Mouse (Mus musculus): ENCODE measurements around the gene Mgat3.

Gene Mgat3

GRCm38 (mm10) chr15:80257602-80258239 lies 84.2 kb downstream of the Mgat3 start:
- no peak for DNase-seq (ENCODE audit: extremely low read depth, low read depth, low spot score)

- no peak for DNase-seq (ENCODE audit: extremely low read depth, low read depth, low spot score)
These were observed 85.0 kb downstream of the Mgat3 start for GRCm38 (mm10) chr15:80258240-80259170.

GRCm38 (mm10) chr15:80259406-80260045 lies 86.0 kb downstream of the Mgat3 start:
- no peak for DNase-seq (ENCODE audit: extremely low read depth, low read depth, low spot score)

- no peak for DNase-seq (ENCODE audit: extremely low read depth, low read depth, low spot score)
These were observed 87.2 kb downstream of the Mgat3 start for GRCm38 (mm10) chr15:80260677-80261076.

- no peak for DNase-seq (ENCODE audit: extremely low read depth, low read depth, low spot score)
These were observed 87.6 kb downstream of the Mgat3 start for GRCm38 (mm10) chr15:80261100-80261499.

GRCm38 (mm10) chr15:80263610-80264575 lies 90.4 kb downstream of the Mgat3 start, which contains the start of gene Rps19bp1:
TSS of gene Rps19bp1 (minus strand) at chr15:80264315.
- no peak for DNase-seq (ENCODE audit: extremely low read depth, low read depth, low spot score)

Data from fat pad, adult 2 months (tissue).